Mouse (Mus musculus): ENCODE data around the gene Rabgef1.
A peak's percentile ranks its signal among the peaks of the same experiment; 100 is the strongest.

Rabgef1 gene

DNA sequence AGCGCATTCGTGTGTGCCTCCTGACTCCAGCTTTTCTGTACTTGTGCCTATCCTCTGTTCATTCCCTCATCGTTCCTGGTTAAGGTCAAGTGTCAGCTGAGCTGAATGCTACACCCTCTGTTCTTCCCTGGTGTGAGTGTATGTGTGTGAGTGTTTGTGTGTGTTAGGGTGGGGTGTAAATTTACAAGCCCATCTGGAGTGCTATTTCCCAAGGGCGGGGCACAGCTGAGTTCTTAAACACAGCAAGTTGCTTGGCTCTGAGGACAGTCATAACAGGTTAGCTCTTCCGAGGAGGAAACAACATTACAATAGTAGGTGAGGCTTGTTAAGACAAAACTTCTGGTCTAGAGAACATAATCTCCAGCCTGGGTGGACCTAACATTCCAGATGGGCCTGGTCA, 46.7 kb downstream of the Rabgef1 start:
- peak; percentile 57 for DNase-seq

DNA sequence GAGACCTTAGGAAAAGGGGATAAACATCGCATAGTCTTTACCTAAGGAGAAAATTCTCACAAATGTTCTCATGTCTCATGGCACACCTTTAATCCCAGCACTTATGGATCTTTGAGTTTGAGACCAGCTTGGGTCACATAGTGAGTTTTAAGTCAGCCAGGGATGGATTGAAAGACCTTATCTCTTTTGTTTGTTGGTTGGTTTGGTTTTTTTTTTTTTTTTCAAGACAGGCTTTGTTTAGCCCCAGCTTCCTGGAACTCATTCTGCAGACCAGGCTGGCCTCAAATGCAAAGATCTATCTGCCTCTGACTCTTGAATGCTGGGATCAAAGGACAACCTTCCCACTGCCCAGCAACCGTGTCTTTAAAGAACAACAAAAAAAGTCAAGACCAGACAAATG, 49.7 kb downstream of the Rabgef1 start:
- DNase-seq, result no peak

DNA sequence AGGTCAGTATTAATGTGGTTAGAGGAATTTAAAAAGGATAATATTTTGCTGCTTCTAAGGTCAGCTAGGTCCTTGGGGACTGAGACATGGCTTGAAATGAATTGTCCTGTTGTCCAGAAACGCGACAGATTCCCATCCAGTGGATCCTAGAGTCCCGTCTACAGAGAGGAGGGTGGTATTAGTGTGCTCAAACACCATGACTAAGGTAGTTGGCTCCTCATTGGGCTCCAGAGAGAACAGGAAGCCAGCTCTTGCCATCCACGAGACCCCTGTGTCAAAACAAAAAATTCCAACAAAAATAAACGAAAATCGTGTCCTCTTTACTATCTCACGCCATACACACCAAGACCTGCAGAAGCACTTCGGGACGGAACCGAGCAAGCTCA, 50.2 kb downstream of the Rabgef1 start:
- peak; percentile 33 for DNase-seq

DNA sequence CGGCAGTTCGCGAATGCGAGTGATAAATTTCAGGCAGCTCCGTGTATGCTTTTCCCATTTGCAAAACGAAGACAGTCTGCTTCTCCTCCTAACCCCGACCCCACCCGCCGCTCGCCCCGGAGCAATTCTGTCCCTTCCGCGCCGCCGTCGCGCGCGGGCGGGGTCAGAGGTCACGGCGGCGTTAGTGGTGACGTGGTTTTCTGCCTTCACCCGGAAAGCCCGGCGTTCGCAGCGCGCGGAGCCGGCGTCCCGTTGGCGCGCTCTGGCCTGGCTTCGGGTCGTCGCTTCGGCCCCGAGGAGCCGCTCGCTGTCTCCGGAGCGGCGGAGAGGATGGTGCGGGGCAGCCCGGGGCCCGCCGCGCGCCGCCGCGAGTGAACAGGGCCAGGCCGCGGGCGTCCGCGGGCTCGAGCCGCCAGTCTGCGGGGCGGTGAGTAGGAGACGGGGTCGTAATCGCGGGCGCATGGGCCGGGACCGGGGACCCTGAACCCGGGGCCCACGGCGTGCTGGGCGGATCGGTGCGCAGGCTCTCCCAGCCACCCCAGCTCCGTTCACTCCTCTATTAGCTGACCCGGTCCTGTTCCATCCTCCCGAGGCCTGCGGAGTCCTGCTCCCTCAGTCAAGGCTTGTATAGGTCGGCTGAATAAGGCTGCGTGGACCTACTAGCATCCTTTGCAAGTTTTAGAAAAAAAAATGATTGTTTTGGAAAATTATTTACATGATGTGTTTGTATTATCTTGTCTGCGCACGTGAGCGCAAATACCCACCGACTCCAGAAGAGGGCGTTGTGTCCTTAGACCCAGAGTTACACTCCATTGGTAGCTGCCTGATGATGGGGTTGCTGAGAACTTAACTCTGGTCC, 50.8 kb downstream of the Rabgef1 start:
- DNase-seq, result peak; percentile 93

DNA sequence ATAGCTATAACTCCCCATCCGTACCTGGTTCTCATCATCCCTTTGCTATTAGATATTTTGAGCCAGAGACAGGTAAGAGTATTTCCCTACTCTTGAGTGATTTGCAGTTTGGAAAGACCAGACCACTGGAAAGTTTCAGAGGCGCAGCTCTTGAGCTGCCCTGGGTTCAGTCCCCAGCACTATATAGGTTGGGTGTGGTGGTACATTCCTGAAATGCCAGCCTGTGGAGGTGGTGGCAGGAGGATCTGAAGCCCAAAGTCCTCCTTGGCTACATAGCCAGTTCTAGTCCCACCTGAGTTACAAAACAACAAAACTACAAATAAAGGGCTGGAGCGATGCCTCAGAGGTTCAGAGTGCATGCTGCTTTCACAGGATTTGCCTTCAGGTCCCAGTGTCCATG, 55.2 kb downstream of the Rabgef1 start:
- DNase-seq, result peak; percentile 17

DNA sequence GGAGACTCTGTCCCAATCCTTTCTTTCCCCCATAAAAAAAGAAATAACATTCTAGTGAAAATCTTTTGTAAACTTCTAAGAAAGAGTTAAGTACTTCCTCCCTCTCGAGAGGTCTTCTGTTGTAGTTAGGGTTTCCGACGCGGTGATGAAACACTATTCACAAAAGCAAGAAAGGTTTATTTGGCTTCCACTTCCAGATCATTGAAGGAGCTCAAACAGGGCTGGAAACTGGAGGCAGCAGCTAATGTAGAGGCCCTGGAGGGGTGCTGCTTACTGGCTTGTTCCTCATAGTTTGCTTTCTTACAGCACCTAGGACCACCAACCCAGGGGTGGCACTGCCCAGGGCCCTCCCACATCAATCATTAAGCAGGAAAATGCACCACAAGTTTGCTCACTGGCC, 56.5 kb downstream of the Rabgef1 start:
- DNase-seq, result peak; percentile 49

DNA sequence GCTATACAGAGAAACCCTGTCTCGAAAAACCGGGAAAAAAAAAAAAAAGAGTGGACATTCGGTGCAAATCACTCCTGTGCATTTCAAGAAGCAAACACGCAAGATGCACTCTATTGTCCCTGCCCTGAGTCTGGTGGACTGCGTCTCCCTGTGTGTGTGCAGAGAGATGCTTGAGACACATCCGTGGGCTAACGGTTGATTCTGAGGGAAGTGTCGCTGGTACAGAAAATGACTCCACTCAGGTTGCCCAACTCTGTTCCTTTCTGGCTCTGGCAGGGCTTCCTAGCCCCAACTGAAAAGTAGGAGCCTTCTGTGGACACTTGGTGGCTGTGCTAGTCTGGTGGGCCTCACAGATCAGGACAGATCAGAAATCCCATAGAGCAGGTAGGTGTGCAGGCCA, 64.7 kb downstream of the Rabgef1 start:
- no peak for DNase-seq

DNA sequence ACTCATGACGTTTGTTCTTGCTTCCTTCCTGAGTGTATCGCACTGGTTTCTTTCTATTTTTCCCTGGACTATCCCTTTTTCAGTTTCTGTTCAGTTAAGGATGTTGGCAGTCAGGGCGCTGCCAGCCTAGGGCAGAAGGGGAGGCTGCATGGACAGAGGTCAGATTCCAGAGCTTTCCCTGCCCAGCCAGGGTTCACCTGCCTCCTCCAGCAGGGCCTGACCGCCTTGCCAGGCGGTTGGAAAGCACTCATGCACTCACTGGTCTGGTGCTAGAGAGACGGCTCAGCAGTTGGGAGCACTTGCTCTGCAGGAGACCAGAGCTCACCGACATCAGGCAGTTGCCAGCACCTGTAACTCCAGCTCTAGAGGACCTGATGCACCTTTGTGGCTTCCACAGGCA, 67.6 kb downstream of the Rabgef1 start:
- DNase-seq, result no peak

DNA sequence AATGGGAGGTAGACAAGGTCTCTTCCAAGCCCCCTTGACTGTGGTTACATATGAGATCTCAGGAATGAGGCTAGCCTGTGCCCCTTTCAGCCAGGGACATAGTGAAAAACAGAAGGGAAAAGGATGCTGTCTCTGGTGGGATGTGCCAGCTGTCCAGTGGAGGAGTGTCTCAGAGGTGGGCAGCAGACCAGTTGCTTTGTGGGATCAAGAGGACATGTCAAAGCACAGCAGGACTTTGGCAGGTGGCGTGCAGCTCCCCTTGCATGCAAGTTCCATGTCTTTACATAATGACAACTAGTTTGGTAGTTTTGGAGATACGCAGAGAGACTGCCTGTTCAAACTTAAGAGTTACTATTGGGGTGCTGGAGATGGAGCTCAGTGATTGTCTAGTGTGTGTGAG, 68.3 kb downstream of the Rabgef1 start:
- DNase-seq, result no peak

DNA sequence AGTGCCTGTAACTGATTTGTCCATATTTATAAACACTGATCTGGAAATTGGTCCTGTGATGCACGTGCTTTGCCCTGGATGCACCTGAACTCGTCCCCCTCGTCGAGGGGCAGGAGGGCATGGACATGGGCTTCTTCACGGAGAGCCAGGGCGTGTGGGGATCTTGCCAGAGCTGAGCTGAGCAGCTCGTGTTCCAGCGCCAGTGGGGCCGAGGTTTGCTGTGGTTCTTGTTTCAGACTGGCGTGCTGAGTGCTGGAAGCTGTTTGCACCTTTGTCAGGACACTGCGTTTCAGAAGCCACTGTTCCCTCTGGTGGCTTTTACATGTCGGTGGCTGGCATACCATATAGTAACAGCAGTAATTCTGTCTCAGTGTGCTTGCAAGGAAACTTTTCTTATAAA, 69.8 kb downstream of the Rabgef1 start:
- DNase-seq, result no peak

DNA sequence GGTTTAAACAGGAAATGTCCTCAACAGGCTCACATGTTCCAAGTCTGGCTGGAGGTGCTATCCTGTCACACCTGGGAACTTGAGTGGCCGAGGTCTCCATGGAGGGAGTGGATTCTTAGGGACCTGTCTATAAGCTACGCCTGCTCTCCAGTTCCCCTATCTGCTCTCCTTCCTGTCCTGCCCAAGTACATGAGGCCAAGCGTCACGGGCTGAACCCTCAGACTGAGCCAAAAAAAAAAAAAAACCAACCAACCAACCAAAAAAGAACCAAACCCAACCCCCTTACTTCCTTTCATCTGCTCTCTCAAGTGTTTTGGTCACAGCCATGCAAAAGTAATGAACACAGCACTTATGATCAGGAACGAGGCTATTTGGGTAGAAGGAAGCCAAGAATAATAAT, 76.2 kb downstream of the Rabgef1 start:
- DNase-seq, result peak; percentile 28

DNA sequence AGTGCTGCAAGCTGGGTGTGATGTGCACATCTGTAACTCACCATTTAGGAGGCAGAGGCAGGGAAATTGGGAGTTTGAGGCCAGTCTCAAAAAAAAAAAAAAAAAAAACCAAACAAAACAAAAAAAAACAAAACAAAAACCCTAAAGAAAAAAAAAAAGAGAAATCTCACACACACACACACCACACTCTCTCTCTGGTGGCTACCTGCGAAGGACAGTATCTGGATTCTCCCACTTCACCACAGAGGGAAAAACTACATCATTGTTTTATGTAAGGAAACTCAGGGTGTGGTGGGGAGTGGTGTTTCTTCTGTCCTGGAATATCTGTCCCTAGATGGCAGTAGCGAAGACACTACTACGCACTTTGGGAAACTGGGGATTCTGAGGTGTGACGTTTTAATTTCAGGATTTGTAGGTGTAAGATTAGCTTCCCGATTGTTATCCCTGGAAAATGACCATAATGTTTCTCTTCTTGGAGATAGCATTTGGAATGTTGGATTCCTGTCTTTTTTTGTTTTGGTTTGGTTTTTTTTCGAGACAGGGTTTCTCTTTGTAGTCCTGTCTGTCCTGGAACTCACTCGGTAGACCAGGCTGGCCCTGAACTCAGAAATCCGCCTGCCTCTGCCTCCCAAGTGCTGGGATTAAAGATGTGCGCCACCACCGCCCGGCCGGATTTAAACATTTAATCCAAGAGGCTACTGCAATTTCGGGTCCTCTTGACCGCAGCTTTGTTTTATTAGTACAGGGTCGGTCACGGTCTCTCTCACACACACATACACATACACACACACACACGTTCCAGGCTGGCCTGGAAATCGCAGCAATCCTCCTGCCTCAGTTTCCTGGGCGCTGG, 82.8 kb downstream of the Rabgef1 start:
- peak; percentile 83 for DNase-seq

DNA sequence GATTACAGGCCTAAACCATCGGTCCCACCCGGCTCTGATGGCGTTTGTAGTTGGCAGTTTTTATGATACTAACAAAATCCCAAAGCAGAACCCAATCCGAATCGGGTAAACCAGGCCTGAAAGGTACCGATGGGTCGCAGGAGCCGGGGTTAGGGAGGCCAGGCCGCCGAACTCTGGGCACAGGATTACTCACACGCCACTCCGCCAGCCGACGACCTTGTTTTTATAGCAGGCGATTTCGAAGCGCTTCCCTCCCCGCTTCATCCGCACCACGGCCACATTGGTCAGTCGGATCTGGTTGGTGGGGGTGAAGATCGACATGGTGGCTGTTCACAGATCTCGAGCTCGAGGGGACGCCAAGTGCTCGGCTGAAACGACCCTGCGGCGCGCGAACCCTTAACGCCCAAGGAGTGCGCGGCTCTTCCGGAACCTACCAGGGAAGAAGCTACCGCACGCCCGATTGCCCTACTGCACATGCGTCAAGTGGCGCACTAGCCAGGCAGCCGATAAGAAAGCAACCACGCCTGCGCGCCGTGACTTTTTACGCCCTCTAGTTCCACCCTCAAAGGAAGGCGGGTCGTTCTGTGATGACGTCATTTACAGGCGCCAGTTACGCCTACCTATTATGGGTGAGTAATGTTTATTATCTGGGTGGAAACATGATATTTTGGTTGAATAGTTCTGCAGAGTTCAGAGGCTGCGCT, 83.6 kb downstream of the Rabgef1 start, which contains the start of the genes Sbds and Tyw1:
Gene Sbds (minus strand): TSS at position 514 of the 704 bp plus-strand sequence.
Gene Tyw1 (plus strand): TSS at position 603 of the 704 bp plus-strand sequence.
- peak; percentile 99 for DNase-seq

DNA sequence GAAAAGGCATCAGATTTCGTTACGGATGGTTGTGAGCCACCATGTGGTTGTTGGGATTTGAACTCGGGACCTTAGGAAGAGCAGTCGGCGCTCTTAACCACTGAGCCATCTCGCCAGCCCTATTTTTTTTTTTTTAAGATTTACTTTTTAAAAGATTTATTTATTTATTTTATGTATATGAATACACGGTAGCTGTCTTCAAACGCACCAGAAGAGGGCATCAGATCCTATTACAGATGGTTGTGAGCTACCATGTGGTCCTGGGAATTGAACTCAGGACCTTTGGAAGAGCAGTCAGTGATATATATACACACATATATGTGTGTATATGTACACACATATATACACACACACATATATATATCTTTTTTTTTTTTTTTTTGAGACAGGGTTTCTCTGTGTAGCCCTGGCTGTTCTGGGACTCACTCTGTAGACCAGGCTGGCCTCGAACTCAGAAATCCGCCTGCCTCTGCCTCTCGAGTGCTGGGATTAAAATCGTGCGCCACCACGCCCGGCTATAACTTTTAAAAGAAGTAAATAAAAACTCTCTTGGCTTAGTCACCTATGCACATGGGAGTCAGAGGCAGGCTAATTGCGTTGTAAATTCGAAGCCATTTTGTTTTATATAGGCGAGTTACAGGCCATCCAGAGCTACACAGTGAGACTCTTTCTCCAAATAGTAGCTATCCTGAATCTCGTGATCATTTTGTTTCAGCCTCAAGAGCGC, 84.4 kb downstream of the Rabgef1 start:
- peak; percentile 19 for DNase-seq

DNA sequence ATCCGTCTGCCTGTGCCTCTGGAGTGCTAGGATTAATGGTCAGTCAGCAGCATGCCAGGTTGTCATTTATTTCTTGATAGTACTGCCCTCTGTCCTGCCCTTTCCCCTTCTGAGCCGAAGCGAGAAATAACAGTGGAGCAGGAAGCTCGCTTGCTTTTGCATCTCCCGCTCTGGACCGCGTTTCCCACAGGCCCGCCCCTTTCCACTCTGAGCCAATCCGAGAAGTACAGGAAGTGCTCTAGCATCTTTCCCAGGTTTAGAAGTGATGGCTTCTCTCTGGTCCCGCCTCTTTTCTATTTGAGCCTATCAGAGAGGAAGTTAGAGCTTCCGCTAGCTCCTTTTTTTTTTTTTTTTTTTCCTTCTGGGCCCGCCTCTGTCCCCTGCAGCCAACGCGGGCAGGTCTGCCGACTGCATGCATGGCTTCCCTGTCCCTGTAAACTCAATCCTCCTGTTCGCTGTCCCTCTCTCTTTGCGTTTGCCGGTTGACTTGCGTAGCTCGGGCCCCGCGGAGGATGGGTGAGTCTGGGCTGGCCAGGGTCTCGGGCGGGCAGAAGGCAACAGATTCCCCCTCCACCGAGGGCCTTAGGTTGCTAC, 85.2 kb downstream of the Rabgef1 start:
- peak; percentile 99 for DNase-seq

DNA sequence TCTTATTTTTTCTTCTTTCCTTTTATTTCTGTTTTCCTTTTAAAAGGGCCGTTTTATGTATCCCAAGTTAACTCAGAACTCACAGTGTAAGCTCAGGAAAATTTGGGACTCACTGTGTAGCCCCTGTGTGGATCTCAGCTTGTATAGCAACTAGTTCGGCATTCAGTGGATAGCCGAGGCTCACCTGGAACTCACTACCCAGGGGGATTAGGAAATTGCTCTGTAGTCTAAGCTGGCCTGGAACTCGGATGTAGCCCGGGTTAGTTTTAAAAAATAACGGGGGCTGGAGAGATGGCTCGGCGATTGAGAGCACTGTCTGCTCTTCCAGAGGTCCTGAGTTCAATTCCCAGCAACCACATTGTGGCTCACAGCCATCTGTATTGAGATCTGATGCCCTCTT, 85.7 kb downstream of the Rabgef1 start:
- no peak for DNase-seq

DNA sequence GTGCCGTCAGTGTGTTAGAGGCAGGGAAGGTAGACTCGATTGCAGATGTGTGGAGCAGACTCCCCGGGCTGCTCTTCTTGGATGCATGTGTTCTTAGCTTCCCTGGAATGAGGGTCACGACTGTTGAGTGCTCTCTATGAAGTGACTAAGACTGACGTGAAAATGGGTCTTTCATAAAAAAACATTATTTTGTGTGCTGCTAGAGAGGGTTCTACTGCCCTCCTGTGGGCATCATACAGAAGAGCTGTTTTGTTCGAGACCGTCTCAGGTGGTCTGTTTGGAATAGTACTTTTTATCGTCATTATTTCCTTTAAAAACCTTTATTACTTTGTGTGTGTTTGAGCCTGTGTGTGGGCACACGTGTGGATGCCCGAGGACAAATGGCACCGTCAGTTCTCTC, 91.9 kb downstream of the Rabgef1 start:
- DNase-seq, result no peak
